Mouse (Mus musculus) heart, adult 2 months (tissue): ENCODE measurements around the gene Ubxn2a. TPM values are rescaled to one million over a fixed set of nuclear protein-coding genes. Genes with fewer than 3 reads are reported as not detected.
"Not testable (repeated sequence)": the region's sequence is repeated elsewhere in the genome, so short reads cannot be mapped to it uniquely, and the experiment has no call there.

Experiments
- DNase-seq, 2 experiments: peaks; one replicate each; pipeline ENCODE4 v3.0.0; 2021
- H3K27ac ChIP-seq: fragments of 200-600 bp; 2 replicates; pipeline ENCODE4 v1.8.1; 2022
- H3K27me3 ChIP-seq: fragments of 200-500 bp; 2 replicates; pipeline ENCODE4 v1.6.1; 2012; ENCODE audit warnings: mild to moderate bottlenecking, low read length, inconsistent platforms, mixed read lengths; ENCODE audit not compliant: control insufficient read depth, insufficient read depth
- H3K36me3 ChIP-seq: fragments of 200-500 bp; 2 replicates; pipeline ENCODE4 v1.6.1; 2012; ENCODE audit warnings: low read length, inconsistent platforms; ENCODE audit not compliant: control insufficient read depth, insufficient read depth
- H3K4me1 ChIP-seq: fragments of 200-500 bp; 2 replicates; pipeline ENCODE4 v1.6.1; 2011; ENCODE audit warnings: low read length; ENCODE audit not compliant: control insufficient read depth, insufficient read depth
- H3K4me3 ChIP-seq: fragments of 200-600 bp; 2 replicates; pipeline ENCODE4 v1.8.1; 2022
- H3K79me2 ChIP-seq: fragments of 200-500 bp; replicated peaks from 2 replicates; pipeline ENCODE4 v1.6.1; 2012; ENCODE audit warnings: mild to moderate bottlenecking, inconsistent platforms, low read length, moderate library complexity, mixed read lengths; ENCODE audit not compliant: control insufficient read depth, insufficient read depth
- H3K9ac ChIP-seq: fragments of 200-500 bp; 2 replicates; pipeline ENCODE4 v1.6.1; 2012; ENCODE audit warnings: low read depth, mild to moderate bottlenecking, control low read depth, inconsistent platforms, low read length, mixed read lengths
- CTCF ChIP-seq: fragments of 200-600 bp; IDR thresholded peaks from 2 replicates; pipeline ENCODE4 v1.8.1; 2022; ENCODE audit warnings: antibody characterized with exemption, mild to moderate bottlenecking, moderate library complexity
- EP300 ChIP-seq: fragments of 200-500 bp; IDR thresholded peaks from 2 replicates; pipeline ENCODE4 v1.6.1; 2011; ENCODE audit warnings: low read depth, low read length, control low read depth; ENCODE audit not compliant: insufficient read depth
- POLR2A ChIP-seq: fragments of 200-500 bp; IDR thresholded peaks from 2 replicates; pipeline ENCODE4 v1.6.1; 2011; ENCODE audit warnings: mild to moderate bottlenecking, low read depth, low read length, control low read depth; ENCODE audit not compliant: insufficient read depth
- WGBS: fragments of 180-500 bp; shearing (Covaris S2); methylation state at CpG from one replicate; pipeline ENCODE4 v1.1.7; 2018; 5-methylcytosine and 5-hydroxymethylcytosine counted together
- intact Hi-C: fragments of 180-260 bp; cut with DNase I; formaldehyde crosslinking; loops from one replicate; pipeline ENCODE4 v1.15.1; 2025
- polyA plus RNA-seq: library from polyadenylated mRNA; depleted of rRNA; stranded (reverse); fragments of >200 nt; gene quantifications from 2 replicates; pipeline ENCODE4 v1.2.3, GENCODE M21; 2012
- total RNA-seq, 2 experiments: library from RNA; stranded (reverse); gene quantifications; 2 replicates each; pipeline ENCODE4 v1.2.3; 2021

Ubxn2a gene
- total and polyA plus RNA-seq, 3 experiments, result 11.2 to 76.0 (median 72.1) TPM

GRCm38 (mm10) chr12:4888739-4889138 is 18.8 kb downstream of the Ubxn2a start:
- no peaks in the 10 kb centered on the region; the same call in 1 of the 2 replicates for H3K4me1 ChIP-seq
- no peak for DNase-seq
- intact Hi-C loops, result no loop called here
- no peak overlapping the region for H3K27ac ChIP-seq
- no peak overlapping the region for H3K9ac ChIP-seq
- H3K27me3 ChIP-seq, result no peaks in the 10 kb centered on the region
- TF ChIP-seq CTCF (no peak), POLR2A (no peak), EP300 (no peak)
- no peaks in the 10 kb centered on the region for H3K36me3 ChIP-seq
- H3K79me2 ChIP-seq, result no peaks in the 10 kb centered on the region
- no peak overlapping the region for H3K4me3 ChIP-seq

GRCm38 (mm10) chr12:4886581-4886980 is 20.9 kb downstream of the Ubxn2a start:
- H3K27me3 ChIP-seq, H3K9ac ChIP-seq, H3K4me3 ChIP-seq, intact Hi-C loops, H3K36me3 ChIP-seq, H3K27ac ChIP-seq, H3K79me2 ChIP-seq, DNase-seq, H3K4me1 ChIP-seq: not testable (repeated sequence)
- 95% methylated on average over 4 of the region's 4 CpGs for WGBS

GRCm38 (mm10) chr12:4885062-4885461 is 22.4 kb downstream of the Ubxn2a start:
- H3K79me2 ChIP-seq, result no peaks in the 10 kb centered on the region
- H3K27me3 ChIP-seq, result no peaks in the 10 kb centered on the region
- H3K4me3 ChIP-seq, result no peak overlapping the region
- no peak overlapping the region for H3K9ac ChIP-seq
- no peak for TF ChIP-seq CTCF
- TF ChIP-seq POLR2A, result no peak
- TF ChIP-seq EP300, result no peak
- H3K4me1 ChIP-seq, result no peaks in the 10 kb centered on the region; the same call in 1 of the 2 replicates
- intact Hi-C loops, result no loop called here
- no peak overlapping the region for H3K27ac ChIP-seq
- 50% methylated on average over 1 of the region's 1 CpGs for WGBS
- DNase-seq, result no peak
- no peaks in the 10 kb centered on the region for H3K36me3 ChIP-seq

GRCm38 (mm10) chr12:4882086-4882485 is 25.4 kb downstream of the Ubxn2a start:
- Histone ChIP-seq H3K4me3 (no peak overlapping the region), H3K27me3 (no peaks in the 10 kb centered on the region), H3K27ac (no peak overlapping the region), H3K36me3 (no peaks in the 10 kb centered on the region), H3K4me1 (no peaks in the 10 kb centered on the region), H3K9ac (no peak overlapping the region), H3K79me2 (no peaks in the 10 kb centered on the region)
- TF ChIP-seq CTCF (no peak), EP300 (no peak), POLR2A (no peak)
- intact Hi-C loops, result no loop called here
- no peak for DNase-seq
- WGBS, result 92% methylated on average over 2 of the region's 2 CpGs

- Histone ChIP-seq H3K9ac (no peak overlapping the region), H3K36me3 (no peaks in the 10 kb centered on the region), H3K4me1 (peaks cover 1% of the 10 kb centered on the region), H3K27me3 (no peaks in the 10 kb centered on the region), H3K4me3 (no peak overlapping the region), H3K27ac (no peak overlapping the region), H3K79me2 (no peaks in the 10 kb centered on the region)
- no peak for DNase-seq
- WGBS, result 94% methylated on average over 5 of the region's 5 CpGs
- intact Hi-C loops, result no loop called here
- TF ChIP-seq CTCF (peak; percentile 57), POLR2A (no peak)
Observed at GRCm38 (mm10) chr12:4879048-4879447, 28.5 kb downstream of the Ubxn2a start.

- TF ChIP-seq EP300 (no peak), CTCF (no peak), POLR2A (no peak)
- H3K27ac ChIP-seq, result no peak overlapping the region
- intact Hi-C loops, result no loop called here
- no peak overlapping the region for H3K4me3 ChIP-seq
- H3K4me1 ChIP-seq, result peaks cover 3% of the 10 kb centered on the region
- DNase-seq, result no peak
- no peaks in the 10 kb centered on the region for H3K36me3 ChIP-seq
- 74% methylated on average over 9 of the region's 9 CpGs for WGBS
- no peak overlapping the region for H3K9ac ChIP-seq
- no peaks in the 10 kb centered on the region for H3K79me2 ChIP-seq
- no peaks in the 10 kb centered on the region for H3K27me3 ChIP-seq
Observed at GRCm38 (mm10) chr12:4878296-4878783, 29.2 kb downstream of the Ubxn2a start.

- Histone ChIP-seq H3K4me1 (peaks cover 3% of the 10 kb centered on the region), H3K4me3 (no peak overlapping the region), H3K36me3 (no peaks in the 10 kb centered on the region), H3K27me3 (no peaks in the 10 kb centered on the region), H3K79me2 (no peaks in the 10 kb centered on the region), H3K27ac (no peak overlapping the region), H3K9ac (no peak overlapping the region)
- intact Hi-C loops, result no loop called here
- no peak for DNase-seq
- no peak for TF ChIP-seq EP300
- TF ChIP-seq CTCF, result no peak
- TF ChIP-seq POLR2A, result no peak
- 88% methylated on average over 8 of the region's 8 CpGs for WGBS
Observed at GRCm38 (mm10) chr12:4875623-4876022, 31.9 kb downstream of the Ubxn2a start.
